Mouse (Mus musculus) CD8-positive naive resting alpha-beta T cell, adult 2 months (primary cell): ENCODE results near the gene Nme7.

Source experiments
- DNase-seq, 2 experiments: peaks; one replicate each; pipeline ENCODE4 v3.0.0; 2022; ENCODE audit warnings: low read depth in 2 of 2, low spot score in 2 of 2

Gene Nme7

DNA sequence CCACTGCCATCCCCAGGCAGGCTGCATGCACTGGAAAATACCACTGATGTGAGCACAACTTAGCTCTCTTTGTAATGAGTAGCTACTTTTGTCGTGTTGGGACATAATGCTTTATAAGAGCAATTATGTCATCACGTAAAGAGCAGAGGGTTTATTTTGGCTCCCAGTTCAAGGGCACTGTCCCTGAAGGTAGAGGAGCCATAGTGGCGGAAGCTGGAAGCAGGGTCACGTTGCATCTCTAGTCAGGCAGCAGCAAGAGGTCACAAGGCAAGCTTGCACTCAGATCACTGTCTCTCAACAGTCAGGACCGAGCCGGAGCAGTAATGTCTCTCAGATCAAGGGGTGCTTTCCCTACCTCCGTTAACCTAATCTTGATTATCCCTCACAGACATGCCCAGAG lies 123.9 kb downstream of the Nme7 start:
- DNase-seq, result no peak

GRCm38 (mm10) chr1:164428644-164429043 lies 124.7 kb downstream of the Nme7 start:
- no peak for DNase-seq

DNA sequence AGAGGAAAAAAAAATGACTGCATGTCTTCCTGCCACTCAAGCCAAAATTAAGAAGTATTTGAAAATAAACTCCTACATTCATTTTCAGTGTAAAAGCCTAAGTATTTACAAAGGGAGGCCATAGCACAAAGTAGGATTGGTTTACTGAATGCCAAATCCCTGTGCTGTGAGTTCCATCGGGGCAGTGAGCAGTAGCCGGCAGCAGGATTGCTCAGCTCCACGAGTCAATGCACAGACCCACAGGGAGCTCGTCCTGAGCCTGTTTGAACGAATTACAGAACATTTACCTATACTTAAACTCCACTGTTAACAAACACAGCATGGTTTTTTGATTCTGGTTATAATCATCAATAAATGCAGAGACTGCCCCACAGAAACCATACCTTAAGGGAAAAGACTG lies 128.7 kb downstream of the Nme7 start:
- DNase-seq, result no peak

- no peak for DNase-seq
Observed at GRCm38 (mm10) chr1:164434049-164434448, 130.1 kb downstream of the Nme7 start.

- DNase-seq, result no peak
Observed at GRCm38 (mm10) chr1:164436749-164437148, 132.8 kb downstream of the Nme7 start.

DNA sequence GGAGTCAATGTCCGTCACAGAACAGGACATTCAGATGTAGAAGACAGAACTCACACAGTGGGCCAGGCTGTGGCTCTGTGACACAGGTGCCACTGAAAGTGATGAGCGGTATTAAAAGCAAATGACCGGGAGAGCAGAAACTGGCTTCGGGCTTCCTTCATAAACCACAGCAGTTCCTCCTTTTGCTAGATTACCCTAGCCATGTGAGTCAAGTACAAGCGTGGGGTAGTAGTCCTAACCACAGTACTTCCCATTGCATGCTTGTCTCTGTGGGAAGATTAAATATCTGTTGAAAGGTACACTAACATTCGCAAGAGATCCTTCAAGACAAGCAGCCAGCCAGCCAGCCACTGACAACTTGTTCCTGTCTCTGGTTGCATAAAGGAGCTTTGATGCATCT lies 136.3 kb downstream of the Nme7 start:
- DNase-seq, result no peak

DNA sequence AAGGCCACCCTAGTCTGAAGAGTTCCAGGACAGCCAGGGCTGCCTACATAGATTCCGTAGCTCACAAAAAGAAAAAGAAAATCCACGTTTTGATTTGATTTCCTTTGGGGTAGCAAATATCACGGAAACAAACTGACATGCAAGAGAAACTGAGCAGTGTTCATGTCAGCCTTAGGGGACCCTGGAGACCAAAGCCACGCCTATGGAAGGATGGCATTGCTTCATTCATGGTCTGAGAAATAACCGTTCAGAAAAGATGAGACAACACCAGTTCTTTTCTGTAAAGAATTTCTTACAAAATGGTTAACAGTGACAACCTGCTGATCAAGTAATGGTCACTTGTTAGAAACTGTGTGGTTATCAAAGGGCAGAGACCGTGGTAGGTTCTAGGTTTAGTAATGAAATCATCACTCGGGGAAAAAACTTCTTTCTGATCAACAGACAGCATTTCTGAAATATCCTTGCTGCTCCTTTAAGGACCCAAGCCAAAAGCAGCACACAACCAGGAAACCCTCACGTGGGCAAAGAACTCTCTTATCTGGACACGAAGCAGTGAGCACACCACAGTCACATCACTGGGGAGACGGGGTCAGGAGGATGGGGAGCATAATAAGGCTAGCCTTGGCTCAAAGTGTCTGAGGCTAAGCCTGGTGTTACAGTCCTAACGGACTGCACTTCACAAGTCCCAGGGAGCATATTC lies 136.9 kb downstream of the Nme7 start:
- no peak for DNase-seq

GRCm38 (mm10) chr1:164441408-164441974 lies 137.6 kb downstream of the Nme7 start:
- DNase-seq, result no peak

- DNase-seq, result no peak
Observed at GRCm38 (mm10) chr1:164445620-164446162, 141.8 kb downstream of the Nme7 start.

DNA sequence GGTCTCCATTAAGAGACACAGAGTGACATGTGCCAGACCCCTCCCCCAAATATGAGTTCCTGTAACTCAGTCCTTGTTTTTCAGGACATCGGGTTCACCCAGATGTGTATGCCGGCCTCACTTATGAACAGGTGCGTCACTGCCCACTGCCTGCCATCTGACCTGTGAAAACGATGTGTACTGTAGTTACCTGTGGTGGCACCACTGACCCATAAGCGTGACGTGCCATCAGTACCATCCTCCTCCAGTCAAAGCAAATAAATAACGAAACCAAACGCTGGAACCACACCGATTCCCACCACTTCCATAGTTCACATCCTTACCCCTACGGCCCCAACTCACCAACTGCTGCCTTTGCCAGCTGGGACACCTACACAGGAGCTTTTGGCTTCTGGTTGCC lies 142.6 kb downstream of the Nme7 start:
- DNase-seq, result no peak

DNA sequence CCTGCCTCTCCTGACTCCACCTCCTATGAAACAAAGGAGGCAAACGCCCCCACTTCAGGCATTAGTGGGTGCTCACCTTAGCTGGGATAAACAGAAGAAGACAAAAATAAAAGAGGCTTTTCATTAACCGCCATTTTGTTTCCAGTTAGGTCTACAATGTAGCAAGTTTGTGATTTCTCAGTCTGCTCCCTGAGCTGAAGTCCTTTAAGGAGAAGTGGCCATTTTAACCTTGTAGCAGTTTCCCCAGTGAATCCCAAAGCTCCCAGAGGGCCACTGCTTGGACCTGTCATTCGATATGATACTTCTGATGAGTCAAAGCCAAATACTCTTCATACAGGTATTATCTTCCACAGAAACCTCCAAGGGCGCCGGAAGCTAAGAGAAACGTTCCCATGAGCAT lies 143.6 kb downstream of the Nme7 start:
- DNase-seq, result no peak

DNA sequence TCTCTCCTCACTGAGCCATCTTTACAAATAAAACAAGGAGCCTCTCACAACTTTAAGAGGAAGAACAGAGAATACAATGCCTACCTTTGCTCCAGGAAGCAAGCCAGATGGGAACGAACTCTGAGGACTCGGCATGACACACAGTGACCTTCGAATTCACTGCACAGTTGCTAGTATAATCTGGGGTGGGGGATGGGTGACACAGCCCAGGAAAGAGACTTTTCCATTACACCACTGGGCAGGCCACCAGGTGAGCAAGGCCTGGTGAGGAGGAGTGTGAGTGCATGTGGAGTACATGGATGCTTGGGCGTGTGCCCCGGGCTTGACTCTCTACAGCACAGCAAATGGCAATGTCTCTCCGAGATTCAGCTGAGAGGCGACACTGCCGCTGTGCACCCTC lies 145.7 kb downstream of the Nme7 start:
- no peak for DNase-seq

DNA sequence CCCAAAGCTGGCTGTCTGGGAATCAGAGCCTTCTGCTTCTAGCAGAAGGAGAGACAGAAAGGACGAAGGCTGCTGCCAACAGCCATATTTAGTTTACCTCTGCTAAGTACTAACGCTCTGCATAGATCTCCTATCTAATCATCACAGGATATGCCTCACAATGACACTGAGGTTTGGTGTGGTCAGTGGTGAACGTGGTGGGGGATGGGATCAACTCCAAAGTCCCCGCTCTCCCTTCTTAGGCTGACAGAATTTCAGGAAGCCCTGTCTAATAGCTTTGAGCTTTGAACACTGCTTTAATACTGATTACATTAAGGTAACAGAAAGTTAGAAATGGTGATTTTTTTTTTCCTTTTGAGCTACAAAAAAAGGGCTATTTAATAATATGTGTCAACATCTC lies 146.3 kb downstream of the Nme7 start:
- no peak for DNase-seq

GRCm38 (mm10) chr1:164450644-164451043 lies 146.7 kb downstream of the Nme7 start:
- no peak for DNase-seq

DNA sequence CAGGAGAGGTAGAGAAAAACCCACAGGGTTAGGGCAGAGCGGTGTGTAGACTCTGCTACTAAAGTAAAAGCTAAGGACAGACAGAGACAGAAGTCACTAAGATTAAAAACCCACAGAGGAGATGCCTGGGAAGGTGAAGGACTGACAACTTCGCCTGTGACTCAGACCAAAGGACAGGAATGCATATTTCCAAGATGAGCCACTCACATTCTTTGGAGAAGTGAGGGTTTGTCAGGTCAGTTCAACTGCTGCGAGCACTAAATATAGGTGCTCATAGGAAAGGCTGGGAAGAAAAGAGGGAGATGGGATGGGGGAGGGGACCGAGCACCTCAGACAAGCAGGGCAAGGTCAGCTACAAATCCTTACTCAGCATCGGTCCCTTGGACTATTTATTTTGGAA lies 147.4 kb downstream of the Nme7 start:
- DNase-seq, result no peak

GRCm38 (mm10) chr1:164452580-164452979 lies 148.7 kb downstream of the Nme7 start:
- no peak for DNase-seq

DNA sequence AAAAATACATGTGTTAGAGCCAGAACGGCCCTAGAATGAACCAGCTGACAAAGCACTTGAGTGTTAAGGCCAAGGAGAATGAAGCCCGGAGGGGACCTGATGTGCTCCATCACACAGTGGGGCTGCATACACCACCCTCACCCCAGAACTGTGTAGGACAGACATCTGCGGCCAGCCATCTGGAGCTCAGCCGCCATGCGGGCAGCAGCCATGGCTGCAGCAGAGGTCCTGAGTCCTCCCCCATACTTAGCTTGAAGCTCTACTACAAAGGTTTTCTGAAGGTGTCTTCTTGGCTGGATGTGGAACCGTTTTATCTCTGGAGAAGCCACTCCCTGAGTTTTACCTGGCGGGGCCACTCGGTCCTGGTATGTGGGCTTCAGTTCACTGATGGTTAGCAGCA lies 149.2 kb downstream of the Nme7 start:
- no peak for DNase-seq

- DNase-seq, result peak; percentile 61 to 65
Observed at GRCm38 (mm10) chr1:164453739-164454138, 149.8 kb downstream of the Nme7 start.

- no peak for DNase-seq
Observed at GRCm38 (mm10) chr1:164454747-164455400, 151.0 kb downstream of the Nme7 start.

DNA sequence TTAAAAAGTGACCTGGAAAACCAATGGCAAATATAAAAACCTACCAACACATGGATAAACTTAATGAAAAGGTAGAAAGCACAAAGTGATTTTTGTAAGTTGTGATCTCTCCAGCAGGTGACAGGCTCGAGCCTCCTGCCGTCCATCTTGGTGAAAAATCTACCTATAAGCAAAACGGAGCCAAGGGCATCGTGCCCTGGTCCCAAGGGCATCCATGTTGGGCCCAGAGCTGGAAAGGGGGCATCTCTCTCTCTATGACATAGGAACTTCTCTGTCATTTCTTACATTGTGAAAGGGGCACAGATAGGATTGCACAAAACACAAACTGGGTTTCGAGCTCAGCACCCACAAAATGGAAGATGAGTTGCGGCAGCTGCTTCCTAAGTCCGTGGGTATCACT lies 151.7 kb downstream of the Nme7 start:
- peak in 1 of 2 experiments; percentile 19 for DNase-seq

DNA sequence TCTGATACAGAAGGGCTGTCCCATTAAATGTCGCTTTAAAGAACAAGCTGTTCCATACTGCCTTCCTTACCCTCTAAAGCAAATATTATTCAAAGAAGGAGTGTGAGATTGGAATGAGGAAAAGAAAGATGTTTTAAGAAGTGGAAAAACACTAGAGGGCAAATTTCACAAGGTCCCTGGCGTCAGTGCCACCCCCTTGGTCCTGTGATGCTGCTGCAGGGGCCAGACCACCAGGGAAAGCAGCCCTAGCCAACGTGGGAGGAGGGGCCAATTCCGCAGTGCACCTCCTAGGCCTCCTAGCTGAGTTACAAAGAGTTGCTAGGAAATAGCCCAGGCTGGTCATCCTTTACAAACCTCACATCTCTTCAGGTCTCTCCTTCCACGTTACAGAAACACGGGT lies 152.1 kb downstream of the Nme7 start:
- DNase-seq, result no peak

DNA sequence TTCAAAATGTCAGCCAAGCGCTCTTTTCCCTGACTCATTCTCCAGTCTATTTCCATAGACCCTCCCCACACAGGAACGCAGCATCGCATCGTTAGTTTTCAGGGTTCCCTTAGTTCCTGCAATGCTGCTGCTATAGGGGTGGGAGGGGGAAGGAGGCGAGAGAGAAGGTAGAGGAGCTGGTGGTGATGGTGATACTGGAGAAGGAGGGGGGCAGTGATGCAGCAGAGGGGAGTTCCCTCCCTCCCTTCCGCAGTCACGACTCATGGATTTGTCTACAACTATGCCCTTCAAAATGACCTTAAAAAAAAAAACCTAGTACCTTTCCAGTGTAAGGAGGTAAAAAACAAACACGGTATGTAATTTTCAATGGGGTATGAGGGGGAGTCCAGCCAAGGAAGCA lies 152.8 kb downstream of the Nme7 start:
- no peak for DNase-seq
